Mouse (Mus musculus) kidney, postnatal 10 days (tissue): ENCODE results near the gene Irf3.

Experiments used
- DNase-seq: peaks from one replicate; pipeline ENCODE4 v3.0.0; 2021; ENCODE audit warnings: mixed read lengths

Irf3 gene

DNA sequence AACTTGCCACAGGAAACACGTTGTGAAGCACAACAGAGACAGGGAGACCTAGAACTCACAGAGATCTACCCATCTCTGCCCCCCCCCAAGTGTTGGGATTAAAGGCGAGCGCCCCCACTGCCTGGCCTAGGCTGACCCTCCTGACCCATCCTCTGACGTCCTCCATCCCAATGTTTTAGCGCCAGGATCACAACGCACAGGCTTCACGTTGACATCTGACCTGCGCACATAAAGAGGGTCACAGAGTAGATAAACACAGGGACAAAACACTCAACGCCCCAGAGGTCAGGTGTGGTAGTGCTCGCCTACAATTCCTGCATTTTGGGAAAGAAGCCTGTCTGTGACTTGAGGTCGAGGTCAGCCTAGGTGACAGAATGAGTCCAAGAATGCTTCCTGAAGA is 39.3 kb downstream of the Irf3 start:
- DNase-seq: no peak

DNA sequence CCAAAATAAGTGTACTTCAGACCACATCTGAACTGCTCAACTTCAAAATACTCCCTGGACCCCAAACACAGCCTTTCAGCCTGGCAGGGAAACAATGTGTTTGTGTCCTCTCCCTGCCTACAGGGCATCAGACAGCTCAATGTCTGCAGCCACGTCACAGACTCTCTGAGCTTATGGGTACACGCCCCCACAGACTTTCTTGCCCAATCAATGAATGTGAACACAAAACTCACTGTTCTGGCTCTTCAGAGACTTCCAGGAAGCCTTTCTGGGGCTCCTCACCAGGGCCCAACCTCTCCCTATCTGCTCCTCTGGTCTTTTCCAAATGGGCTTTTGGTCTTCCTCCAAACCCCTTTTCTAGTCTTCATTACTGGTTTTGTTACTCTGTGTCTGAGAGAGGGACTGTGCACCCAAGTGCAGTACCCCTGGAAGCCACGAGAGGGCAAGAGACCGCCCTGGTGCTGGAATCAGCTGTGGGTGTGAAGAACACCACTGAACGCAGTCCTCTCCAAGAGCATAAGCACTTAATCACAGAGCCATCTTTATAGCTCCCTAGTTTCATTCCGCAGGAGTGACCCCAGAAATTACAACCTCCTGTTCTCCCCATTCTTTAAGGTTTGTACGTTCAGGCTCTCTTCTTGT is 40.4 kb downstream of the Irf3 start:
- DNase-seq: peak; percentile 78

DNA sequence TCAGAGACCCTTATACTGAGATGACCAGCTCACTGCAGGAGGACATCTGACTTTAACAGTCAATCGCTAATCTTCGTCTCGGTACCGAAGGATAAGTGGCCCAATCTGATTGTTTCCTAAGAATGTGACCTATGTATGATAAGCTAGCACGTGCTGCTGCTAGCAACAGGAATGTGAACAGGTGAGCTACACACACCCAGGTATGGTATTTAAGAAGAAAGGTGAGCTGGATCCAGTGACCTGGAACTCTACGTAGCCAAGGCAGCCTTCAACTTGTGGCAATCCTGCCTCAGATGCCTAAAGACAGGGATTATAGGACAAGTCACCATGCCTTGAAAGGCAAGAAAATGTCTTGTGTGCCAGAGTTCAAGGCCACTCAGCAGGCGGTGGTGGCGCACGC is 41.0 kb downstream of the Irf3 start:
- DNase-seq: no peak

DNA sequence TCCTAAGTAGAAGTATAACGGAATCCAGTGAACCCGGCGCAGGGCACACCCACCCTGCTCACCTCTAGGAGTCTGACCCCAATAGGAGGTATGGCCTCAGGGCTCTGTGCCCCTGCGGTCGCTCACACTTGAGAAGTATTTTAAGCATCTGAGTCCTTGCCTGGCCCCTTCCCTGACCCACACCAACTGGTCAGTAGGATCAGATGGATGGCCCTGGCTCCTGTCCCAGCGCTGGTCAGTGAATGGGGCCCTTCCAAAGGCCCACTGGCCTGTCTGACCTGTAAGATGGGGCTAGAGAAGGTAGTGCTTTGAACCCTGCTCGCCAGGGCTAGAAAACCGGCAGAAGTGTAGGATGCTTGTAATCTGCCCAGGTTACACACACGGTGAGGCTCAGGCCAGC is 43.4 kb downstream of the Irf3 start:
- DNase-seq: no peak

DNA sequence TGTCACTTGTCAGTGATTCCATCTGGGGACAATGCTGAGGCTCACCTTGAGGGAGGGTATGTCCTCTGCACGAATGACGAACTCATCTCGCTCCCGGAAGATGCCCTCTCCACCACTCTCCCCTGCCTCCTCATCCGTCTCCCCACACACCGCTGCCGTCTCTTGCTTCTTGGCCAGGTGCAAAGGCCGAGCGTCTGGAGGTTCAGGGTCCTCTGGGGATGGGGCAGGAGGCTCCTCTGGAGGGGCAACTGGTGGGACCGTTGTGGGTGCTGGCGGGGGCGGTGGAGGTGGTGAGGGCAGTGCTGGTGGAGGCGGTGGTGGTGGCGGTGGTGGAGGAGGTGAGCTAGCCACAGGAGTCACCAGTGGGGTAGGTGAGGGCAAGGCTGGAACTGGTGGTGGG is 45.9 kb downstream of the Irf3 start:
- DNase-seq: no peak

DNA sequence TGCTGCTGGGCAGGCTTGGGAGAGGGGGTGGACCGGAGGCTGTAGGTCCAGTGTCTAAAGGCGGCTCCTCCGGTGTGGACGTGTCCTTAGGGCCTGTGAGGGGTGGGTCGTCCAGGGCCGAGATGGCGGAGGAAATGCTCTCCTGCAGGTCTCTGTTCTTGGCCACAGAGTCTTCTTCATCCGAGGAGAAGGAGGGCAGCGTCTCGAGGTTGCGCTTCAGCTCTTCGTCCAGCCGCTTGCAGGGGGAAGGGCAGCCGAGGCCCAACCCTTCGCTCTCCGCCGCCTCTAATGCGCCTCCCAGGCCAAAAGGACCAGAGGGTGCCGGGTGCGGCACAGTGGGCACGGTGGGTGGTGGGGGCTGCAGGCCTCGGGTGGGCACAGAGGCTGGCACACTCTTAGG is 48.3 kb downstream of the Irf3 start:
- no peak for DNase-seq

DNA sequence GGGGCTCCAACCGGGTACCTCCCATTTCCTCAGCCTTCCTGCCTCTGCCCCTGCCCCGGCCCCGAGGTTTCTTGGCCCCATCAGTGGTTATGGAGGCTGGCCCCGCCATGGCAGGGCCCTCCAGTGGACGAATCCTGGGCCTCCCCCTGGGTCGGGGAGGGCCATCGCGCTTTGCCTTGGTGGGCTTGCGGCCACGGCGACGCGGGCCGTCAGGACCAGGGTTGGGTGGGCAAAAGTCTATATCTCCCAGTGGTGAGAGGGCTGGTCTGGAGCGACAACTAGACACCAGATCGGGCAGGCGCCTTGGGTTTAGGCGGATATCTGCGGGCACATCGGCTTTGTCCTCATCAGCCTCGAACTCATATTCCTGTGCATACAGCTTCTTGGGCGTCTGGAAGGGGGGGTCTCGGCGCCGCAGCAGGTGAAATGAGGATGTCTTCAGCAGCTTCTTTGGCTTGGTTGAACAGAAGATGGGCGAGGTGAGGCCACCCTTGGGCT is 49.5 kb downstream of the Irf3 start:
- DNase-seq: no peak

DNA sequence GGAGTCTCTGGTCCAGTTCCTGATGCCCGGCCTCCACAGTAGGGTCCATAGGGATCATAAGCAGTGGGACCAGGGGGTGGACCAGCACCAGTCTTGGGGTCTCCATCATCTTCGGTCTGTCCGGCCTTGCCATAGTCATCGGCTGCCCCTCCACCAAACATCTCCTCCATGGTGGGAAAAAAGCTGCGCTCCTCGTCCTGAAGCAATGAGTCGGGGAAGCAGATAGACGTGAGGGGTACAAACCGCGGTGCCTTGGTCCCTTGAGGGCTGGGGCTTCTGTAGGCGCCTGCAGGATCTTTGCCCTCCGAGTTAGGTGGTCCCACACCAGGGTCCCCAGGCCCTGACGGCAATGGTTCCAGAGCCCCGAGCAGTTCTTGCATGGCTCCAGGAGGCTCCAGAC is 50.0 kb downstream of the Irf3 start:
- no peak for DNase-seq

DNA sequence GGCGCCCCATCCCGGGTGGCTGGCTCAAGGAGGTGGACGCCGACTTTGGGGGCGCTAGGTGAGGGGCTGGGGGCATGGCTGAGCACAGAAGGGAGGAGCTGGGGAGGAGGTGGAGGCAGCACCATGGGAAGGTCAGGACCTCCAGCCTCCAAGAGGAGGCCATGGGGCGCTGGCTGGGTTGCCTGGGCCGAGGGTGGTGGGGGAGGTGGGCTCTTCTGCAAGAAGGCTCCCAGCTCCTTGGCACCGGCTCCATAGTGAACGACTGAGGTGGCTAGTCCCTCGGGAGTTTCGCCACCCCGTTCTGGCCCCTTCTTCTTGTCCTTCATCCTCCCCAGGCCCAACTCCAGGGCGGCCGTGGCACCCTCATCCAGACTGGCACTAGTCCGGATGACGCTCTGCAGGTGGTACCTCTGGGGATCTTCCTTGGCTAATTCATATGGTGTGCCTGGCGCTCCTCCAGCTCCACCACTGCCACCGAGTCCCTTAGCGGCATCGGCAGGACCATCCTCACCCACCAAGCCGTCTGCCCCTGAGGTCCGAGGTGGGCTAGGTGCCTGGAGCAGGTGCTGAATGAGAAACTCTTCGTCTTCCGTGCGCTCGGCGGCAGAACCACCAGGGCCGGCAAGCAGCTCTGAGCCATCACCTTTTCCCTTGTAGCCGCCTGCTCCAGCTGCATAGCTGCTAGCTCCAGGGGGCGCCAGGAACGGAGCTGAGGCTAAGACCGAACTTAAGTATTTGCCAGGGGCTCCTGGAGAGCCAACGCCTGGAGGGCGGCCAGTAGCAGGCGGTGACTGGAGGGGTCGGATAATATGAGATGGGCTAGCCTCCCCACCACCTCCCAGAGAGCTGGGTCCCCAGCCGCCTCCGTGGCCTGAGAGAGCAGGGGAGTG is 50.8 kb downstream of the Irf3 start:
- no peak for DNase-seq

DNA sequence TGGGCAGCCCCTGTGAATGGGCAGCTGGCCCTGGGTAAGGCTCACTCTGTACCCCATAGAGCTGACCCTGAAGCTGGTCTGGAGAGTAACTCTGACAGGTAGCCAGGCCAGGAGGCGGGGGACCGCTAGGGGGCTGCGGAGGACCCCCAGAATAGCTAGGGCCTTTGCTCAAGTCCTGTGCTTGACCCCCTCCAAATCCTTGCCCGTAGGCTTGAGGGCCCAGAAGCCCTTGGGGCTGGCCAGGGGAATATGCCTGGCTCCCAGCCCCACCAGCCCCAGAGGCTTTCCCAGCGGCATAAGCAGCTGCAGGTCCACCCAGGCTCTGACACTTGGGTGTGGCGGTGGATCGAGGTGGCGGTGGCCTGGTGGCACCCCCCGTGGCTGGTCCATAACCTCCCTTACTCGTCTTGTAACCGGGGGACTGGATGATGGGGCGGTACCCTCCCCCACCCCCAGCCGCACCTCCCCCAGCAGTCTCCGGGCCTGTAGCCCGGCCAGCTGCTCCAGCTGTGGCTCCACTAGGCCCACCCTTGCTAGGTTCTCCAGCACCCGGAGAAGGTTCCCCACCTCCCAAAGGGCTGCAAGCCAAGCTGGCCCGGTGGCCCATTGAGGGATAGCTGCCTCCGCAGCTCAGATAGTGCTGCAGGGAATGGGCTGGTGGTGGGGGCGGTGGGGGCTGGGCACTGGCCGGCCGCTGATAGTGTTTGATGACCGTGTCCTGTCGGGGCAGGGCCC is 51.6 kb downstream of the Irf3 start:
- no peak for DNase-seq

DNA sequence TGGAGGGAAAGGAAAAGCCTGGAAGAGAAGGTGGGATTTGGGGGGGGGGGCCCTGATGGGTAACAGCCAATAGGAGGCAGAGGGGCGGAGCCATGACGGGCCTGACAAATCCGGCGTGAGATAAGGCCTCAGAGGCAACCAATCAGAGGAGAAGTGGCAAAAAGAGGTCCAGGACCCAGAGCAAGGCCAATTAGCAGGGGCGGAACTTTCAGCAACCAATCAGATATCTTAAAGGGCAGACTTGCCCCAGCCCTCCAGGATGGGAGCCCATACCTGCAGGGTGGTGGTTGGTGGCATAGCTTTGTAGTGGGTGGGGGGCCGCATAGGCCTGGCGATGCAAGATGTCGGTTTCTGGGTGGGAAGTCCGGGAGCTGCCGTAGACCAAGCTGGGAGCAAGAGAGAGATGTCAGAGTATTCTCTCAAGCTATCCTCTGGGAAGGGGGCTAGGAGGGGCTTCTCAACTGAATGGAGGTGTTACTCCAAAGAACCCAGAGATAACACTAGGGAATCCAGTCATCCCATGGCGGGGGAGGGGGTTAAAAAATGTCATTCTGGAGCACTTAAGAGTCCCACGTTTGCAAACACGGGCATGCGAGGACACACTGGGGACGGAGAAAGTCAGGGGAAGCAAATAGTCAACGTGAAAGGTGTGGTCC is 53.6 kb downstream of the Irf3 start:
- peak; percentile 86 for DNase-seq

DNA sequence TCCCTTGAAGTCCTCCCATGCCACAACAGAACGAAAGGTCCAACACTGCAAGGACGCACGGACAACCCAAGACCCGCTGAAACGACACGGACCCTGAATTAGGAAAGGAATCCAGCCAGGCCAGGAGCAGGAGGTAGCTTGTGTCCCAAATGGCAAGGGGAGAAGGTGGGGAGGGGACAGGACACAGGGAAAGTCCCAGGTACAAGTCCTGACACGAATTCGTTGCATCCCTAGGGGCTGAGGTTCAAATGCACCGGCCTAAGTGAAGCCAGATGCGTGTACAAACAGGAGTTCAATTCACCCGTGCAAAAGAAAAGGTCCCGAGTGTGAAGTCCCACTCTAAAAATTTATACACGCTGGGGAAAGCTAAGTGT is 54.1 kb downstream of the Irf3 start:
- no peak for DNase-seq
